Mouse (Mus musculus): ENCODE results near the gene Gng12. TPM values are rescaled to one million over a fixed set of nuclear protein-coding genes. Genes with fewer than 3 reads are reported as not detected.

The Gng12 gene
- total and polyA plus RNA-seq, 2 experiments from 2014 or later: 27.8 to 52.0 TPM

DNA sequence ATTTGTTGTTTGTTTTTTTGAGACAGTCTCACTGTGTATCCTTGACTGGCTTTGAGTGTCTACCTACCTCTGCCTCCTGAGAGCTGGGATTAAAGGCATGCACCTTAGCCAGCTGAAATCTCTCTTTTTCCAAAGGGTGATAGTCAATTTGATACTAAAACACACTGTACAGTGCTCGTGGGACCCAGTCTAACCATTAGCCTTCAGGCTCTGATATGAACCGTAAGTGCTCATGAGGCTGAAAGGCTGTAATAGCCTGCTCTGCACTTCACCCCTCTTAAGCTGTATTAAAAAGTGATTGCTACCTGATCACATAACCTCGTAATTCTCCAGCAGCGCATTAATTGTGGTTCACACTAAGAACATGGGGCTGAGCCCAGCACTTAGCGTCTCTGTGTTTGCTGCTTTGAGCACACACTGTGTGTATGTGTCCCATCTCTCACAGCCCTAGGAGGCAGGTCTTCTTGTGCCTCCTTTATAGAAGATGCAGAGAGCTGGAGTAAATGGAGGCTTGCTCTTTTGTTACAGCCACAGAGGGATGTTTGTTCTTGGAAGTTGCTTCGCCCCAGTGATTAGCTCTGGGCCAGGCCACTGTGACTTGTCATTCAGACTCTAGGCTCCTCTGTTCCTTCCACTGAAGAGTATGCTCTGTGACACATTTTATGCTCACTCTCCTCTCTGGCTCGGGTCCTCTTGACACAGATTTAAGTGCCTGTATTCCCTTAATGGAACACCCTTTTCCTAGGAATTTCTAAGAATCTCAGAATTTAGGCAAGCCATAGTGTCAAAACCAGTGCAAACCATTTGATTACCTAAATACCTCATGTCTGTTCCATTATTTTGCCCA is 114.4 kb downstream of the Gng12 start:
- H3K4me3 ChIP-seq (ENCODE audit: low read depth, low read length): no peak overlapping the region
- DNase-seq (no peak), ATAC-seq (peak; percentile 74)
- H3K27ac ChIP-seq (ENCODE audit: low read depth, low read length): no peak overlapping the region
- H3K9ac ChIP-seq: no peak overlapping the region
- TF ChIP-seq CTCF (IDR thresholded peaks at IDR 0.05; ENCODE audit: low read depth): no peak
- H3K9me3 ChIP-seq (ENCODE audit: low read length): no peaks in the 10 kb centered on the region
- H3K36me3 ChIP-seq (ENCODE audit: insufficient read depth): no peaks in the 10 kb centered on the region
- no peaks in the 10 kb centered on the region for H3K4me1 ChIP-seq (ENCODE audit: insufficient read depth)
- H3K27me3 ChIP-seq (ENCODE audit: insufficient read depth, low read length): no peaks in the 10 kb centered on the region
- H3K4me2 ChIP-seq (ENCODE audit: low read depth): no peak overlapping the region
- WGBS: 29% methylated on average over 7 of the region's 7 CpGs

DNA sequence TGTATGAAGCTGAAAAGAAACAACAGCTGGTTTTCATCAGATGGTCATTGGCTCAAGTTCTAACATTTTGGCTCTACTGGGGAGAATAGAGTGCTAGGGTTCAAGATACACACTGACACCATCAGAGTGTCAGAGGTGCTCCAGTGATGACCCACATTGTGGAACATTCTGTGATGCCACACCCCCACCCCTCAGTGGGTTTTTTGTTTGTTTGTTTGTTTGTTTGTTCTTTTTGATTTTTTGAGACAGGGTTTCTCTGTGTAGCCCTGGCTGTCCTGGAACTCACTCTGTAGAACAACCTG is 115.0 kb downstream of the Gng12 start:
- no peaks in the 10 kb centered on the region for H3K27me3 ChIP-seq (ENCODE audit: insufficient read depth, low read length)
- ATAC-seq (no peak), DNase-seq (no peak)
- no peaks in the 10 kb centered on the region for H3K4me1 ChIP-seq (ENCODE audit: insufficient read depth)
- H3K36me3 ChIP-seq (ENCODE audit: insufficient read depth): no peaks in the 10 kb centered on the region
- no peaks in the 10 kb centered on the region for H3K9me3 ChIP-seq (ENCODE audit: low read length)
- H3K9ac ChIP-seq: no peak overlapping the region
- H3K27ac ChIP-seq (ENCODE audit: low read depth, low read length): no peak overlapping the region
- TF ChIP-seq CTCF (IDR thresholded peaks at IDR 0.05; ENCODE audit: low read depth): no peak
- no peak overlapping the region for H3K4me3 ChIP-seq (ENCODE audit: low read depth, low read length)
- H3K4me2 ChIP-seq (ENCODE audit: low read depth): no peak overlapping the region

DNA sequence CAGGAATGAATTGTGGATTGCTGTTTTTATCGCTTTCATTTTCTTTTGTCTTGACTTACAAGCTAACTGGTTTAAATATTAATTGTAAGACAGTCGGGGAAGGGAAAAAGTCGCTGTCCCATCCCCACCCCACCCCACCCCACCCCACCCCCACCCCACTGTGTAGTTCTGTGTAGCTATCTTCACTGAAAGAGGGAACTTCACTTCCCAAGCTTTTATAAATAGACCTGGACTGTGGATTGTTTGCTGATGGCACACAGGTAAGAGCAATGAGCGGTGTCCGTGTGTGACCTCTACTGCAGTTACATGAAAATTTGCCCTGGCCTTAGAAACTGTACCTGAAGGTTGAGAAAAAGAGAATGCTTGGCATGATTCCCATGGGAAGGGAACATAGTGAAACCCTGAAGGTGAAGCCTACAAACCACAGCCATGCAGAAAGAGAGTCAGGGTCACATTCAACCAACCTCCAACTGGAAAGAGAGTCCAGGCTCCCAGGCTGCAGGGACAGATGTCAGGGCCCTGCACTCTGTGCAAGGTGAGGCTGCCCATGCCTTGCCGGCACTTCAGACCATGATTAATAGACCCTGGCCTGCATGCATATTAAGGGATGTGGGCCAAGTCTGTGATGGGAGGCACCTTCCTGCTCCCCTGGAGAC is 117.2 kb downstream of the Gng12 start:
- H3K27ac ChIP-seq (ENCODE audit: low read depth, low read length): no peak overlapping the region
- 96% methylated on average over 6 of the region's 6 CpGs for WGBS
- no peak overlapping the region for H3K9ac ChIP-seq
- no peaks in the 10 kb centered on the region for H3K27me3 ChIP-seq (ENCODE audit: insufficient read depth, low read length)
- TF ChIP-seq CTCF (IDR thresholded peaks at IDR 0.05; ENCODE audit: low read depth): no peak
- H3K9me3 ChIP-seq (ENCODE audit: low read length): no peaks in the 10 kb centered on the region
- ATAC-seq (no peak), DNase-seq (no peak)
- no peak overlapping the region for H3K4me2 ChIP-seq (ENCODE audit: low read depth)
- H3K4me1 ChIP-seq (ENCODE audit: insufficient read depth): no peaks in the 10 kb centered on the region
- no peaks in the 10 kb centered on the region for H3K36me3 ChIP-seq (ENCODE audit: insufficient read depth)
- no peak overlapping the region for H3K4me3 ChIP-seq (ENCODE audit: low read depth, low read length)

DNA sequence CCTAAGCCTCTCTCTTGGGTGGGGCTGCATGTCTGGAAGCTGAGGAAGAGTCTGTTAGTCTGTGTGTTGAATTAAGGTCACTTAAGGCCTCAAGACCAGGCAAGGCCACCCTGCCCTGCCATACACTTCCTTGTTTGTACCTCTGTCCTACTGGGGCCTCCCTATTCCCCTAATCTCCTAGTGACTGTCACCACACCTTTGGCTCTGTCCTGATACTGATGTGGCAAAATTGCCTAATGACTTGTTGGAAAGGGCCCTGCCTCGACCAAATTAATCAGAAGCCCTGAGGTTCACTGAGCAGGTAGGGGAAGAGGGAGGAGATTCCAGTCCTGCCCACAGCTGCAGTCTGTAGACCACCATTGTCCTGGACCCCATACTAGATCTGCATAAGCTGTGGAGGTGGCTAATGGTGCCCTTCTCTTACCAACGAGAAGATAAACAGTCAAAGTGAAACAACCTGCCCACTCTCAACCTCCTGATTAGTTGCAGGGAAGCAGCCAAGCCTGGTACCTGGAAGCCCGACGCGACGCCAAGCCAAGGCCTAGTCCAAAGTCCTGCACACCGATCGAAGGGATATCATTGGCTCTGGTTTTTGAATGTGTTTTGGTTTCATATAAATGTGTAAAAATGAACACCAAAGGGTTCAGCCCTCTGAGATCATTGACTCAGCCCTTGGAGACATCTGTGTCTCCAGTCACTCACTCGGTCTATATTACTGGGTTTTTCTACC is 117.9 kb downstream of the Gng12 start:
- Histone ChIP-seq H3K27ac (ENCODE audit: low read depth, low read length) (no peak overlapping the region), H3K9ac (no peak overlapping the region), H3K4me2 (ENCODE audit: low read depth) (no peak overlapping the region), H3K36me3 (ENCODE audit: insufficient read depth) (no peaks in the 10 kb centered on the region), H3K27me3 (ENCODE audit: insufficient read depth, low read length) (no peaks in the 10 kb centered on the region), H3K4me1 (ENCODE audit: insufficient read depth) (no peaks in the 10 kb centered on the region), H3K9me3 (ENCODE audit: low read length) (no peaks in the 10 kb centered on the region), H3K4me3 (ENCODE audit: low read depth, low read length) (no peak overlapping the region)
- no peak for TF ChIP-seq CTCF (IDR thresholded peaks at IDR 0.05; ENCODE audit: low read depth)
- ATAC-seq (no peak), DNase-seq (no peak)
- WGBS: 90% methylated on average over 9 of the region's 9 CpGs

DNA sequence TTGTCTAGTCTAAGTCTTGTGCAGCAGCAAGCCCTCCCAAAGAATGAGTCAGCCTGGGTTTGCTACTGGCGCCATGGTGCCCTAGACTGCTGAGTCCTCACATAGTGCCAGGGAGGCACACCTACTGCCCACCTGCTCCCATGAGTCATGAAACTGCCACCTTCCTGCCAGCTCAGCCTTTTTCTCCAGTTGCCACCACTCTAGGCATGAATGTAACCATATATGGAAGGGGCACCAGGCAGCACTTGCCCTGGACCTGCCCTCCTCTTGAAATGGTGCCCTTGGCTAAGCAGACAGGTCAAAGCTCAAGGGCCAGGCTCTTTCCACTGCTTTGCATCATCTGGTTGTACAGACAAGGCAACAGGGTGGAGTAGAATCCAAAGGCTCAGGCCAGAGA is 118.5 kb downstream of the Gng12 start:
- Histone ChIP-seq H3K4me1 (ENCODE audit: insufficient read depth) (no peaks in the 10 kb centered on the region), H3K4me3 (ENCODE audit: low read depth, low read length) (no peak overlapping the region), H3K9me3 (ENCODE audit: low read length) (no peaks in the 10 kb centered on the region), H3K9ac (no peak overlapping the region), H3K27ac (ENCODE audit: low read depth, low read length) (no peak overlapping the region), H3K4me2 (ENCODE audit: low read depth) (no peak overlapping the region), H3K36me3 (ENCODE audit: insufficient read depth) (no peaks in the 10 kb centered on the region), H3K27me3 (ENCODE audit: insufficient read depth, low read length) (no peaks in the 10 kb centered on the region)
- WGBS: 100% methylated on average over 1 of the region's 1 CpGs
- no peak for ATAC-seq
- no peak for TF ChIP-seq CTCF (IDR thresholded peaks at IDR 0.05; ENCODE audit: low read depth)
- no peak for DNase-seq

DNA sequence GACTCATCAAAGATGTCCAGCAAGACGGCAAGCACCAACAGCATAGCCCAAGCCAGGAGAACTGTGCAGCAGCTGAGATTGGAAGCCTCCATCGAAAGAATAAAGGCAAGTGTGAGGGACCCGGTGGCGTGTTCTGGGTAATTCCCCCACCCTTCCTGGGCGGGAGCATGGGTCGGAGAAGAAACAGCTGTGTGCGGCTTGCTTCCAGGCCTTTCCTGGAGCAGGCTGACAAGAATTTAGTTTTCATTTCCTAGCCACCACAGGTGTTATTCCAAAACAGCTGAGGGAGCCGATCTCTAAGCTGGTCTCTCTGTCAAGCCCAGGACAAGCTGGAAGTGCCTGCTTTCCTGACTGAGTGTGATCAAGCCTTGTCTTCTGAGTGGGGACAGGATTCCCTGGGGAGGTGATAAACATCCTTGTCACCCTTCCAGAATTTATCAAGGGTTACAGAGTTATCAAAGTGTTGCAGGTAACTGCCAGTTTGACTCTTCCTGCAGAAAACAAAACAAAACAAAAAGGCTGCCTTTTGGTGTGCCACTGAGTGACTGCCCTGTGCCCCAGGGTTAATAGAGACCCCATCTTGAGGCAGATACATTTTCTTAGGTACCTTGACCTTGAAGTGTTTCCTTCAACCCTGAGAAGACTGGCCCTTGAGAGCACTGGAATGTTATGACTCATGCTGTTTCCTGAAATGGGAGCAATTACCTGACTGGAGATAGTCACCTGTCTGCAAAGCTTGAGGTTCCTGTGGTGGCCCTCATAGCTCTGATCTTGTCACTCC is 119.7 kb downstream of the Gng12 start:
- no peaks in the 10 kb centered on the region for H3K27me3 ChIP-seq (ENCODE audit: insufficient read depth, low read length)

More for the DNA sequence above, 119.7 kb downstream of the Gng12 start:
- Histone ChIP-seq H3K4me2 (ENCODE audit: low read depth) (no peak overlapping the region), H3K4me1 (ENCODE audit: insufficient read depth) (no peaks in the 10 kb centered on the region), H3K9me3 (ENCODE audit: low read length) (no peaks in the 10 kb centered on the region), H3K9ac (no peak overlapping the region), H3K4me3 (ENCODE audit: low read depth, low read length) (no peak overlapping the region), H3K27ac (ENCODE audit: low read depth, low read length) (no peak overlapping the region), H3K36me3 (ENCODE audit: insufficient read depth) (no peaks in the 10 kb centered on the region)
- WGBS: 85% methylated on average over 8 of the region's 8 CpGs
- no peak for DNase-seq
- no peak for ATAC-seq
- TF ChIP-seq CTCF (IDR thresholded peaks at IDR 0.05; ENCODE audit: low read depth): no peak
